Mouse (Mus musculus): ENCODE data around the gene Mfsd4b1. TPM values are rescaled to one million over a fixed set of nuclear protein-coding genes. Genes with fewer than 3 reads are reported as not detected.

Mfsd4b1 gene
- polyA plus RNA-seq, 1 experiment from 2014 or later = 1.1 TPM

DNA sequence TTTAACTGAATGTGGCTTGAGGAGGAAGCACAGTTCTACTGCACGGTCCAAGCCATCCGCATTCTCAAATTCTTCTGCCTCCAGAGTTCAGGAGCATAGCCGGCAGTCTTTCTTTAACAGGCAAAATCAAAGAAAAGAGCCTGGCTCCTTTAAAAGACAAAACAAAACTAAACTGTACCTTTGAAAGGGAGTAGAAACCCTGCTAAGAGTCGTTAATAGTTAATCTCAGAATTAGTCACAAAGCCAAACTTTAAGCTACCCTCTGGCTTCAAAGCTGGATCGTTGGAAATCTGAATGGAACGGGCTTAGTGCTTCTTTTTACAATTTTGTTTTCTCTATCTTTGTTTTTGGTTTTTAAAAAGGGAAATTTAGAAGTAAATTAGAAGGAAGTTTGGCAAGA is 37.7 kb upstream of the Mfsd4b1 start:
- Histone ChIP-seq H3K36me3 (replicated peaks; ENCODE audit: control insufficient read depth, insufficient read depth) (no peaks in the 10 kb centered on the region), H3K4me1 (replicated peaks; ENCODE audit: control insufficient read depth, insufficient read depth, low read length) (0 out of 2 replicates have a peak, but pooled peaks cover 4% of the 10 kb centered on the region), H3K9me3 (ENCODE audit: control insufficient read depth, low read length) (no peaks in the 10 kb centered on the region), H3K4me3 (replicated peaks; ENCODE audit: low read length) (no peak overlapping the region), H3K4me2 (replicated peaks) (no peak overlapping the region), H3K27me3 (ENCODE audit: control insufficient read depth, insufficient read depth, low read length) (no peaks in the 10 kb centered on the region), H3K9ac (no peak overlapping the region), H3K27ac (no peak overlapping the region)
- WGBS = 34% methylated on average over 6 of the region's 6 CpGs
- ATAC-seq (ENCODE audit: low FRiP score) (no peak), DNase-seq (ENCODE audit: low spot score) (no peak)

DNA sequence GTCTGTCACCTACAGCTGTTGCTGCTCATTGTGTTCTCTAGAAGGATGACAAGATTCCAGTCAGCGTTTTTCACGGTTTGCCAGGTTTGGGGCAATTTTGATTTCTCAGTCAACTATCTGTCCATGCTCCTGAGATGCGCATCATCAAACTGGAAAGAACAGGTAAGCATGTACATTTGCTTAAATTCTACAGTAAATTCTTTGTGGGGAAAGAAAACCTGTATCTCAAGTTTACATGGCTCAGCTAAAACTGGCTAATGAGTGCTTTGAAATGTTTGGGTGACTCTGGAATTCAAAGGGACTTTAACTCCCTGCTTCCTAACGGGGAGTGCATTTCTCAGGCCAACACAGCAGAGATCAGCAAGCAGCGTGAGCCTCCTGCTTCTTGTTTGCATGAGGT is 36.9 kb upstream of the Mfsd4b1 start:
- Histone ChIP-seq H3K4me3 (replicated peaks; ENCODE audit: low read length) (no peak overlapping the region), H3K4me1 (replicated peaks; ENCODE audit: control insufficient read depth, insufficient read depth, low read length) (no peaks in the 10 kb centered on the region), H3K27ac (no peak overlapping the region), H3K36me3 (replicated peaks; ENCODE audit: control insufficient read depth, insufficient read depth) (no peaks in the 10 kb centered on the region), H3K27me3 (ENCODE audit: control insufficient read depth, insufficient read depth, low read length) (no peaks in the 10 kb centered on the region), H3K9me3 (ENCODE audit: control insufficient read depth, low read length) (no peaks in the 10 kb centered on the region), H3K9ac (no peak overlapping the region), H3K4me2 (replicated peaks) (no peak overlapping the region)
- ATAC-seq (ENCODE audit: low FRiP score) (no peak), DNase-seq (ENCODE audit: low spot score) (no peak)
- 81% methylated on average over 5 of the region's 5 CpGs for whole genome bisulfite sequencing

DNA sequence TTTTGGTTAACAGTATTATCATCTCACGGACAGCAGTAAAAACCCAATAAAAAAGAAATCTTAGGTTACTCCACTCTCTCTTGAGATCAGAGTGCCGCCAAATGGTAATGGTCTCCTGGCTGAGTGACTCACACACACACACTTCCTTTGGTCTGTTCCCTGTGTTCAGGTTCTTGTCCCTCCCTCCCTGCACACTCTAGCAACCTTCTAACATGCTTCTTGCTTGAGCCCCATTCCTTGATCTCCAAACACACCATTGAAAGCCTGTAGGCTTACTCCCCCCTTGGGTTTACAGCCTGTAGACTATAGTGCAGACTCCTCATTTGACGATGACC is 33.7 kb upstream of the Mfsd4b1 start:
- WGBS = 75% methylated on average over 3 of the region's 3 CpGs
- no peaks in the 10 kb centered on the region for H3K9me3 ChIP-seq (ENCODE audit: control insufficient read depth, low read length)
- H3K36me3 ChIP-seq (replicated peaks; ENCODE audit: control insufficient read depth, insufficient read depth) = no peaks in the 10 kb centered on the region
- no peak overlapping the region for H3K4me3 ChIP-seq (replicated peaks; ENCODE audit: low read length)
- H3K4me1 ChIP-seq (replicated peaks; ENCODE audit: control insufficient read depth, insufficient read depth, low read length) = no peaks in the 10 kb centered on the region
- H3K4me2 ChIP-seq (replicated peaks) = no peak overlapping the region
- no peak overlapping the region for H3K27ac ChIP-seq
- H3K27me3 ChIP-seq (ENCODE audit: control insufficient read depth, insufficient read depth, low read length) = no peaks in the 10 kb centered on the region
- no peak for DNase-seq (ENCODE audit: low spot score)
- no peak overlapping the region for H3K9ac ChIP-seq
- ATAC-seq (ENCODE audit: low FRiP score) = no peak

DNA sequence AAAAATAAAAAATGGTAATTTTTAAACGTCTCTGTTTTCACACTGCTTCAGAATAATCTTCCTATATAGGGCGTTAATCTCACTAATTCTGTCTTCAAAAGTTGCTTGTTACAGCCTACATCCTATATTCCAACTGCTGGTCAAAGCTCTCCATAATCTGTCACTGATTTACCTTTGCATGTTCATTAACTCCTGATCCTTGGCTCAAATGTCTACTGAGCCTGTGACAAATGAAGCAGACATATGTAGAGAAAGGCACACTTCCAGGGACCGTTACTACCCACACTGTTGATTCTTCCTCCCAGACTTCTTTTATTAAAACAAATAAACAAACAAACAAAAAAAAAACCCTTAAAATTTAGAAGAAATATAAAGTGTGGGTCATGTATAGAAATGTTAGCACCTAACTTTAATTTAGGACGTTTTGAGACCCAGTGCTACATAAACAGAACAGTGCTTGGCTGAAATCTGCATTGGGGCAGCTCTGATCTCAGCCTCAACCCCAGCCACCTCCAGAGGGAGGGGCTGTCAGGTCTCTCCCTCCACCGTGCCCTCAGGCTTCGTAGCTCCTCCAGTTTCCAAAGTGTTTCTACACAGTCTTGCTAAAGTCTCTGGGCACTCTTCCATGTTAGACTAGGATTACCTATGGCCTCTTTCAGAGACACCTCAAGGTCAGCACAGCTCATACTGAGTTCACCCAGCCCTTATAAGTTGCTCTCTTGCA is 33.2 kb upstream of the Mfsd4b1 start:
- ATAC-seq (ENCODE audit: low FRiP score) = no peak
- H3K9me3 ChIP-seq (ENCODE audit: control insufficient read depth, low read length) = no peaks in the 10 kb centered on the region
- H3K27ac ChIP-seq = no peak overlapping the region
- no peak overlapping the region for H3K4me2 ChIP-seq (replicated peaks)
- H3K4me3 ChIP-seq (replicated peaks; ENCODE audit: low read length) = no peak overlapping the region
- H3K27me3 ChIP-seq (ENCODE audit: control insufficient read depth, insufficient read depth, low read length) = no peaks in the 10 kb centered on the region
- no peaks in the 10 kb centered on the region for H3K36me3 ChIP-seq (replicated peaks; ENCODE audit: control insufficient read depth, insufficient read depth)
- H3K9ac ChIP-seq = no peak overlapping the region
- H3K4me1 ChIP-seq (replicated peaks; ENCODE audit: control insufficient read depth, insufficient read depth, low read length) = no peaks in the 10 kb centered on the region
- DNase-seq (ENCODE audit: low spot score) = no peak
- 67% methylated on average over 6 of the region's 6 CpGs for WGBS

DNA sequence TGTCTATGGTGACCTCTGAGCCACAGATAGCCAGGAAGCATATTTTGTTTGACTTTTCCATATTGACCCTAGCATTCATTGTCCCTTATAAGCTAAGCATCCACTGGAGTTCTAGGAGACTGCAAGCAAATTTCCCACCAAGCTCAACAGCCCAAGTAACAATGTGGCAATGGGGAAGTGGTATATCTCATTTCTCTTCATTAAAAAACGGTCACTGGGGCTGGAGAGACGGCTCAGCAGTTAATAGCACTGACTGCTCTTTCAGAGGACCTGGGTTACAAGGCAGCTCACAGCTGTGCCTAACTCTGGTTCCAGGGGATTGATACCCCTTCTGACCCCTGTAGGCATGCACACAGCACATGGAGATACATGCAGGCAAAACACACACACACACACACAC is 32.5 kb upstream of the Mfsd4b1 start:
- Histone ChIP-seq H3K4me2 (replicated peaks) (no peak overlapping the region), H3K27me3 (ENCODE audit: control insufficient read depth, insufficient read depth, low read length) (no peaks in the 10 kb centered on the region), H3K9me3 (ENCODE audit: control insufficient read depth, low read length) (no peaks in the 10 kb centered on the region), H3K36me3 (replicated peaks; ENCODE audit: control insufficient read depth, insufficient read depth) (no peaks in the 10 kb centered on the region), H3K4me3 (replicated peaks; ENCODE audit: low read length) (no peak overlapping the region), H3K4me1 (replicated peaks; ENCODE audit: control insufficient read depth, insufficient read depth, low read length) (no peaks in the 10 kb centered on the region), H3K9ac (no peak overlapping the region), H3K27ac (no peak overlapping the region)
- 59% methylated on average over 2 of the region's 2 CpGs for WGBS
- ATAC-seq (ENCODE audit: low FRiP score) (no peak), DNase-seq (ENCODE audit: low spot score) (no peak)

DNA sequence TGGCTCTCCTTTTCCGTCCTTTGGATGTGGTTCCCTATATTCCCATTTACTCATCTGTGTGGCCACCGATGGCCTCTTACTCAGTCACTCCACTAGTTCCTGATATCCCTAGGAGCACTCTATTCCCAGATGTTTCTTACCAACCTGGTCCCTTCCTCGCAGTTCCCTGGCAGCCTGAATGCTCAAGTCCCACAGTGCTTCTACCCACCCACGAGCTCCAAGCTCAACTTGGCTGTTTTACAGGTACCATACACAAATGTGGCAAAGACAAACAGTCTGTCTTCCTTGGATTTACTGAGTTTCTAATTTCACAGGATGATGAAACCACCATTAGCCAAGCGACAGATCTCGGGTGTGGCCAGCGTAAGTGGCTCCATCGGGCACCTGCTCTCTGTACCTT is 29.4 kb upstream of the Mfsd4b1 start:
- no peaks in the 10 kb centered on the region for H3K36me3 ChIP-seq (replicated peaks; ENCODE audit: control insufficient read depth, insufficient read depth)
- no peak overlapping the region for H3K27ac ChIP-seq
- no peak overlapping the region for H3K9ac ChIP-seq
- no peaks in the 10 kb centered on the region for H3K4me1 ChIP-seq (replicated peaks; ENCODE audit: control insufficient read depth, insufficient read depth, low read length)
- 93% methylated on average over 8 of the region's 8 CpGs for WGBS
- no peaks in the 10 kb centered on the region for H3K9me3 ChIP-seq (ENCODE audit: control insufficient read depth, low read length)
- H3K4me3 ChIP-seq (replicated peaks; ENCODE audit: low read length) = no peak overlapping the region
- ATAC-seq (ENCODE audit: low FRiP score) (no peak), DNase-seq (ENCODE audit: low spot score) (no peak)
- no peaks in the 10 kb centered on the region for H3K27me3 ChIP-seq (ENCODE audit: control insufficient read depth, insufficient read depth, low read length)
- no peak overlapping the region for H3K4me2 ChIP-seq (replicated peaks)

DNA sequence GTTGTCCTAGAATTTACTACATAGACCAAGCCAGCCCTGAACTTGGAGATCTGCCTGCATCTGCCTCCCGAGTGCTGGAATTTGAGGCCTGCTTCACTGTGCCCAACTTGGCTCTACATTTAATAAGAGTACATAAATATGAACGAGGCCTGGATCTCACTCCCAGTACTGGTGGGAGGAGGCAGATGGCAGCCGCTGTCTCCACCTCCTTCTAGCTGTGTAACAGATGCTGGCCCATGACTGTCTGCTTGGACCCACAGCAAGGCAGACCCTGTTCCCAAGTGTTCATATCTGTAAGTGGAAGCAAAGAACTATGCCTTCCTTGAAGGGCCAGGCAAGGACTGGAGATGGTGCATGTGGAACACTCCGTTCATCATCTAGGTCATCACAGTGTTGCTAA is 28.8 kb upstream of the Mfsd4b1 start:
- Histone ChIP-seq H3K4me3 (replicated peaks; ENCODE audit: low read length) (no peak overlapping the region), H3K27ac (no peak overlapping the region), H3K4me1 (replicated peaks; ENCODE audit: control insufficient read depth, insufficient read depth, low read length) (no peaks in the 10 kb centered on the region), H3K9me3 (ENCODE audit: control insufficient read depth, low read length) (no peaks in the 10 kb centered on the region), H3K27me3 (ENCODE audit: control insufficient read depth, insufficient read depth, low read length) (no peaks in the 10 kb centered on the region), H3K9ac (no peak overlapping the region), H3K4me2 (replicated peaks) (no peak overlapping the region), H3K36me3 (replicated peaks; ENCODE audit: control insufficient read depth, insufficient read depth) (no peaks in the 10 kb centered on the region)
- ATAC-seq (ENCODE audit: low FRiP score) (no peak), DNase-seq (ENCODE audit: low spot score) (no peak)
- WGBS = 94% methylated on average over 4 of the region's 4 CpGs

DNA sequence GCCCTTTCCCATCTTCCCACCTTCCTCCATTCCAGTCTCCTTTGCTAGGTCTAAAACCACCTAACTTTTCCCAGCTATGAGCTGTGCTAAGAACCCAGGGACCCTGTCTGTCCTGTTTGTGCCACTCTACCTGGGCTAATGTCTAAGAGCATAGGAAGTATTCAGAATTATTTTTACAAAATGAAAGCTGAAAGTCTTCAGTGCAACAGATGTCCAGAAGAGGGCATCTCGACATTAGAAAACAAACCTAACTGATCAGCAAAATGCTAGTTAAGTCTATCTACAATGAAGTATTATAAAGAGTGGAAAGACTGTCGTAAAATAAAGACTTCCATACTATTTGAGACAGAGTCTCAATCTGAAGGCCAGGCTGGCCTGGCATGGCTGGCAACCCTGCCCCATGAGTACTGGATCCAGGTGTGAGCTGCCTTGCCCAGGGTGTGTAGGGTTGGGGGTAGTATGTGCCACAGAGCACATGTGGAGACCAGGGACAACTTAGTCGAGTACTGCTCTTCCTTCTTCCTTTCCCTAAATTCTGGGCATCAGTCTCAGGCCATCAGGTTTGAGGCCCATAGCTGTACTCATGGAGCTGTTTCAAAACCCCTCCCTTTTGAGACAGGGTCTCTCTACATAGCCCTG is 28.3 kb upstream of the Mfsd4b1 start:
- Histone ChIP-seq H3K27me3 (ENCODE audit: control insufficient read depth, insufficient read depth, low read length) (no peaks in the 10 kb centered on the region), H3K27ac (no peak overlapping the region), H3K36me3 (replicated peaks; ENCODE audit: control insufficient read depth, insufficient read depth) (no peaks in the 10 kb centered on the region), H3K9me3 (ENCODE audit: control insufficient read depth, low read length) (no peaks in the 10 kb centered on the region), H3K4me2 (replicated peaks) (no peak overlapping the region), H3K9ac (no peak overlapping the region), H3K4me3 (replicated peaks; ENCODE audit: low read length) (no peak overlapping the region), H3K4me1 (replicated peaks; ENCODE audit: control insufficient read depth, insufficient read depth, low read length) (no peaks in the 10 kb centered on the region)
- ATAC-seq (ENCODE audit: low FRiP score) (no peak), DNase-seq (ENCODE audit: low spot score) (peak; percentile 69)
- 65% methylated on average over 3 of the region's 3 CpGs for WGBS

DNA sequence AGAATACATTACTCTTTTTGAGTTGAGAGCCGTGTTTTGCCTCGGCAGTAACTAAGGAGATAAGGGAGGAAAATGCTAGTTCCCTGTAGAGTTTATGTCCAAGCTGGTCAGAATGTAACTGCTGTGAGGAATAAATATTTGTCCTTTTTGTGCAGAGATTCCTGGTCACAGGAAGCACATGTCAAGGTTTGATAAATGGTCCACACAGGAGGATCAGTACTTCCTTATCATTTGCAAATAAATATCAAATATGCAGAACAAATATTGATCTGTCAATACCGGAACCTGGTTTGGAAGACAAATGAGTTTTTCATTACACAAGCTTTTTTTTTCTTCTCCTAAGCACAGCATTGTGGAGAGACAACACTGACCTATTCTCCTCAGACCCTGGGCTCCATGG is 26.9 kb upstream of the Mfsd4b1 start:
- H3K4me2 ChIP-seq (replicated peaks) = no peak overlapping the region
- no peak overlapping the region for H3K4me3 ChIP-seq (replicated peaks; ENCODE audit: low read length)
- DNase-seq (ENCODE audit: low spot score) (no peak), ATAC-seq (ENCODE audit: low FRiP score) (no peak)
- H3K9me3 ChIP-seq (ENCODE audit: control insufficient read depth, low read length) = no peaks in the 10 kb centered on the region
- 80% methylated on average over 3 of the region's 3 CpGs for WGBS
- no peaks in the 10 kb centered on the region for H3K4me1 ChIP-seq (replicated peaks; ENCODE audit: control insufficient read depth, insufficient read depth, low read length)
- H3K36me3 ChIP-seq (replicated peaks; ENCODE audit: control insufficient read depth, insufficient read depth) = no peaks in the 10 kb centered on the region
- no peaks in the 10 kb centered on the region for H3K27me3 ChIP-seq (ENCODE audit: control insufficient read depth, insufficient read depth, low read length)
- H3K9ac ChIP-seq = no peak overlapping the region
- no peak overlapping the region for H3K27ac ChIP-seq

DNA sequence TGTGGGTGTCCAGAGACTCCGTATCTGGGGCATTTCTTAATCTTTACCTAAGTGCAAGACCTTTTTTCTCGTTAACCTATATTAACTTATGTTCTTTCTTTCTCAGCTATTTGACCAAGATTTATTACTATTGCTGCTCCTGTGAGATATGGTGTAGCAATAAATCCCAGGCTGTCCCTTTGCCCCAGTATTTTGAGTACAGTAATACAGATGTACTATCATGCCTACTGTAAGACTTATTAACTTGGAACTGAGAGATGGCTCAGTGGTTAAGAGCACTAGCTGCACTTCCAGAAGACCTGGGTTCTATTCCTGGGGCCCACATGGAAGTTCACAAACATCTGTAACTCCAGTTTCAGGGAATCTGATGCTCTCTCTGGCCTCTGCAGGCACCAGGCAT is 25.7 kb upstream of the Mfsd4b1 start:
- H3K27me3 ChIP-seq (ENCODE audit: control insufficient read depth, insufficient read depth, low read length) = no peaks in the 10 kb centered on the region
- H3K36me3 ChIP-seq (replicated peaks; ENCODE audit: control insufficient read depth, insufficient read depth) = no peaks in the 10 kb centered on the region
- WGBS = 93% methylated on average over 2 of the region's 2 CpGs
- ATAC-seq (ENCODE audit: low FRiP score) (no peak), DNase-seq (ENCODE audit: low spot score) (no peak)
- no peaks in the 10 kb centered on the region for H3K4me1 ChIP-seq (replicated peaks; ENCODE audit: control insufficient read depth, insufficient read depth, low read length)
- no peak overlapping the region for H3K4me2 ChIP-seq (replicated peaks)
- H3K4me3 ChIP-seq (replicated peaks; ENCODE audit: low read length) = no peak overlapping the region
- no peak overlapping the region for H3K27ac ChIP-seq
- no peak overlapping the region for H3K9ac ChIP-seq
- H3K9me3 ChIP-seq (ENCODE audit: control insufficient read depth, low read length) = no peaks in the 10 kb centered on the region
